Mouse (Mus musculus): ENCODE measurements around the gene Gpsm2.

DNA sequence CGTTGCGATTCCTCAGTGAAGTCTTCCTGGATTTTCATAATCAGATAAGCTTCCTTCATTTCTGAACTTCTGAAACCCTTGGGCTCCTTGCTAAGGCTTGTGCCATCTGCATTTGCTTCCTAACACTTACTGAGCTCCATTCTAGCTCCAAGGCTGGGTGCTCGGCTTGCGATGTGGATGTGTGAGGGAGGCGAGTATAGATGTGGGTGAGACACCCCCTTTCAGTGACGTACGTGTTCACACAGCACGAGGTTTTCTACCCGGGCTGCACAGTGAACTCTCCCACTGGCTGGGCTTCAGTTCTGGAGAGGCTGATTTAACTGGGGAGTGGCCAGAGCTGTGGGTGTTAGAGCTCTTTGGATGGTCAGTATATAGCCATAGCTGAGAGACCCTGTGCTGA is 63.5 kb downstream of the Gpsm2 start:
- TF ChIP-seq EP300 (IDR thresholded peaks at IDR 0.05; ENCODE audit: insufficient read depth, low read depth, low read length) (no peak), CTCF (IDR thresholded peaks at IDR 0.05; ENCODE audit: low read depth, low read length) (no peak)

Data from ES-Bruce4 (cell line).